17 mouse cellular contexts compared by ENCODE assay signal in genomic region chr19:47024954-47025353, GRCm38 (mm10). TPM values are rescaled to one million over a fixed set of nuclear protein-coding genes. Genes with fewer than 3 reads are reported as not detected.
DNase-seq lines count a peak whose midpoint lies in the region; ATAC-seq lines count a peak whose summit lies in the region.
"Had no signal": no experiment of that assay in that cellular context is flagged by ENCODE, and none has a peak within 500 bp of the region (broad histone marks: within the 10 kb centered on the region; RNA-seq: fewer than 3 reads in every experiment).

No protein-coding gene starts in this region.

- H3K36me3 ChIP-seq in hindbrain, embryonic 11.5 days (ENCODE audit: control insufficient read depth, insufficient read depth, low read length) = no peaks in the 10 kb centered on the region
- H3K36me3 ChIP-seq: limb, embryonic 12.5 days had no signal

- no peaks in the 10 kb centered on the region for H3K27me3 ChIP-seq in hindbrain, embryonic 11.5 days (ENCODE audit: control insufficient read depth, insufficient read depth, low read length)
- H3K27me3 ChIP-seq: limb, embryonic 12.5 days; midbrain, embryonic 13.5 days; neural tube, embryonic 12.5 days had no signal

- H3K9ac ChIP-seq in hindbrain, embryonic 11.5 days (ENCODE audit: low read depth, low read length) = no peak overlapping the region
- H3K9ac ChIP-seq: hindbrain, embryonic 14.5 days; limb, embryonic 12.5 days; liver, postnatal 0 days; midbrain, embryonic 13.5 days; neural tube, embryonic 12.5 days had no signal

- DNase-seq in adrenal gland, adult 2 months = peak; percentile 47
- no peak for DNase-seq in adrenal gland, adult 18-20 months (ENCODE audit: low spot score in 2 of 2)
- DNase-seq in urinary bladder, postnatal 14 days (ENCODE audit: low spot score) = peak; percentile 7
- DNase-seq in urinary bladder, adult 18-20 months (ENCODE audit: low spot score in 2 of 2) = no peak
- DNase-seq in left cerebral cortex, postnatal 36 days (ENCODE audit: low spot score in 2 of 2) = peak; percentile 52 to 78
- no peak for DNase-seq in hindbrain, embryonic 11.5 days (ENCODE audit: low spot score)
- DNase-seq in liver = no peak
- no peak for DNase-seq in testis, postnatal 10 days (ENCODE audit: low spot score)
- DNase-seq: cerebellum, adult 8-10 months; gastrocnemius, adult 2 months; heart, adult 2 months; kidney, adult 8-10 months; liver, postnatal 0 days had no signal

- H3K27ac ChIP-seq in hindbrain, embryonic 11.5 days (ENCODE audit: low read depth, low read length) = no peak overlapping the region
- H3K27ac ChIP-seq: gastrocnemius, adult 2 months; heart, adult 2 months; hindbrain, embryonic 14.5 days; limb, embryonic 12.5 days; midbrain, embryonic 13.5 days; neural tube, embryonic 12.5 days had no signal

- WGBS in hindbrain, embryonic 11.5 days = 88% methylated on average over 10 of the region's 10 CpGs

- no peak overlapping the region for H3K4me3 ChIP-seq in hindbrain, embryonic 11.5 days (ENCODE audit: low read depth, low read length)
- H3K4me3 ChIP-seq: gastrocnemius, adult 2 months; heart, adult 2 months; limb, embryonic 12.5 days; midbrain, embryonic 13.5 days; neural tube, embryonic 12.5 days had no signal

- intact Hi-C loops in left cerebral cortex, postnatal 36 days (cut with DNase I) = no loop called here

- no peak for ATAC-seq in hindbrain, embryonic 11.5 days (ENCODE audit: low FRiP score)
- ATAC-seq: liver, postnatal 0 days; midbrain, embryonic 13.5 days had no signal

- H3K9me3 ChIP-seq in hindbrain, embryonic 11.5 days (ENCODE audit: control insufficient read depth, low read length) = no peaks in the 10 kb centered on the region
- H3K9me3 ChIP-seq: limb, embryonic 12.5 days; midbrain, embryonic 13.5 days; neural tube, embryonic 12.5 days had no signal

- H3K4me1 ChIP-seq in hindbrain, embryonic 11.5 days (replicated peaks; ENCODE audit: control insufficient read depth, insufficient read depth, low read length) = no peaks in the 10 kb centered on the region
- H3K4me1 ChIP-seq: limb, embryonic 12.5 days; neural tube, embryonic 12.5 days had no signal

- no peak overlapping the region for H3K4me2 ChIP-seq in hindbrain, embryonic 11.5 days (replicated peaks; ENCODE audit: low read depth, low read length)
- H3K4me2 ChIP-seq: hindbrain, embryonic 14.5 days; limb, embryonic 12.5 days; midbrain, embryonic 13.5 days; neural tube, embryonic 12.5 days had no signal

RNA-seq across cellular contexts. Expression of gene Nt5c2, which starts 10.0 kb away (rescaled TPM):
- total RNA-seq in adrenal gland, adult 2 months (2021) = 10 to 100 TPM; 61.8 to 66.2 TPM
- 11.6 and 11.9 TPM in 2 replicates for polyA plus RNA-seq in adrenal gland, adult 2 months (2012; rRNA removed)
- total RNA-seq in adrenal gland, adult 18-20 months (2021) = 10 to 100 TPM; 57.5 to 68.4 TPM
- total RNA-seq in left cerebral cortex, postnatal 36 days (2021) = 10 to 100 TPM; 68.1 to 78.8 TPM
- polyA plus RNA-seq in hindbrain, embryonic 11.5 days (2014; fragmentation: Nextera tagmentation; extraction: Ambion mirVana) = 81.5 and 90.6 TPM in 2 replicates

RNA-seq across cellular contexts. Expression of gene Ina, which starts 10.5 kb away (rescaled TPM):
- 1 to 10 TPM; 5.5 to 7.7 TPM for total RNA-seq in adrenal gland, adult 2 months (2021)
- 4.4 and 5.0 TPM in 2 replicates for polyA plus RNA-seq in adrenal gland, adult 2 months (2012; rRNA removed)
- 1 to 10 TPM; 7.8 to 8.6 TPM for total RNA-seq in adrenal gland, adult 18-20 months (2021)
- 100 to 1,000 TPM; 209 to 221 TPM for total RNA-seq in left cerebral cortex, postnatal 36 days (2021)
- 266 and 290 TPM in 2 replicates for polyA plus RNA-seq in hindbrain, embryonic 11.5 days (2014; fragmentation: Nextera tagmentation; extraction: Ambion mirVana)
- total RNA-seq: gastrocnemius, adult 2 months had no signal
- polyA plus RNA-seq: liver, postnatal 0 days had no signal

RNA-seq across cellular contexts. Expression of gene Pcgf6, which starts 25.8 kb away (rescaled TPM):
- 10 to 100 TPM in 1 of 2 experiments, 1 to 10 TPM in 1; 9.9 to 11.4 TPM for total RNA-seq in adrenal gland, adult 2 months (2021)
- polyA plus RNA-seq in adrenal gland, adult 2 months (2012; rRNA removed) = 10.0 and 11.2 TPM in 2 replicates
- 10 to 100 TPM in 1 of 2 experiments, 1 to 10 TPM in 1; 7.4 to 10.8 TPM for total RNA-seq in adrenal gland, adult 18-20 months (2021)
- 10 to 100 TPM; 11.7 to 18.1 TPM for total RNA-seq in left cerebral cortex, postnatal 36 days (2021)
- polyA plus RNA-seq in hindbrain, embryonic 11.5 days (2014; fragmentation: Nextera tagmentation; extraction: Ambion mirVana) = 31.6 and 32.2 TPM in 2 replicates

RNA-seq across cellular contexts. Expression of gene Taf5, which starts 42.6 kb away (rescaled TPM):
- total RNA-seq in adrenal gland, adult 2 months (2021) = 1 to 10 TPM; 3.5 to 3.6 TPM
- 1.6 and 1.9 TPM in 2 replicates for polyA plus RNA-seq in adrenal gland, adult 2 months (2012; rRNA removed)
- 1 to 10 TPM; 3.8 to 4.3 TPM for total RNA-seq in adrenal gland, adult 18-20 months (2021)
- total RNA-seq in left cerebral cortex, postnatal 36 days (2021) = 1 to 10 TPM; 5.9 to 6.0 TPM
- polyA plus RNA-seq in hindbrain, embryonic 11.5 days (2014; fragmentation: Nextera tagmentation; extraction: Ambion mirVana) = 10.8 and 11.8 TPM in 2 replicates

Comparison
In these comparisons a context has a peak if more than half of its experiments do, and no peak if none do; other contexts are left out.
1. DNase-seq: peak in adrenal gland, adult 2 months (single experiment), urinary bladder, postnatal 14 days (single experiment) and left cerebral cortex, postnatal 36 days (2 of 2); none in adrenal gland, adult 18-20 months (0 of 2), urinary bladder, adult 18-20 months (0 of 2), hindbrain, embryonic 11.5 days (single experiment), liver (single experiment) and testis, postnatal 10 days (single experiment).
2. RNA of gene Ina, which starts 10.5 kb away (total RNA-seq): 209 to 221 TPM in left cerebral cortex, postnatal 36 days; 7.8 to 8.6 TPM in adrenal gland, adult 18-20 months and 5.5 to 7.7 TPM in adrenal gland, adult 2 months; every median in the first group is over 10 times any median in the second.